Mouse (Mus musculus): ENCODE data around the gene Psmc3.

DNA sequence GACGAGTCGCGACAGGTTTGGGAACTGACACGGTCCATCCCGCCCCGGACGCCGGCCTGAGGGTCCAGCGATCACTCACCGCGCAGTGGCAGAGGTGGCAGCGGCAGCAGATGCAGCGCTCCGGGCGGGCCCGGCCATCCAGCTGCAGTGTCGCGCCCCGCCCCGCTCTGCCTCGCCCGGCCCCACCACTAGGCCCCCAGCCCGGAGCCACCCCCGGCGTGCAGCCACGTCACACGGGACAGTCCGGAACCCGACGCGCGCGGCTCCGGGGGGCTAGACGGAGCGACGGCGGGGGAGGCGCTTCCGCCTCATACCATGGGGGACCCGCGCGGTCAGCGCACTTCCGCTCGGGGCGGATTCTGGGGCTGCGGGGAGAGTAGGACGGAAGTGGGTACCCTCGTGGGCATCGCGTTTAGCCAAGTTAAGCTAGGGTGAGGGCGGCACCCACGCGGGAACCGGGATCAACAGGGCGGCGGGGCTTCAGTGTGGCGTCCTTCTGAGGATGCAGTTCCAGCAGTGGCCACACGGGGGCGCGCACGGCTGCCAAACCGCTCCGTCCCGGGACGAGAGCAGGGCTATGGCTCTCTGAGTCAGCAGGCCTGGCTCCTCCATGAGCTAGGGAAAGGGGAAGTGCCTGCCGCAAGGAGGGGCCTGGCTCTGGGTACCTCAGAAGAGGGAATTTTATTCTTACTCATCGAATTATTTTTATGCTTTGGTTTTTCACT lies 16.4 kb downstream of the Psmc3 start, which contains the start of gene Slc39a13:
- TF ChIP-seq CTCF (IDR thresholded peaks at IDR 0.05; ENCODE audit: insufficient read depth, low read depth, low read length) = peak; percentile 100
- TF ChIP-seq POLR2A (IDR thresholded peaks at IDR 0.05; ENCODE audit: insufficient read depth, low read depth, low read length) = peak; percentile 39

All from olfactory bulb, adult 2 months (tissue).